Mouse (Mus musculus) testis, adult 2 months (tissue): ENCODE results near the gene Heatr6. TPM values are rescaled to one million over a fixed set of nuclear protein-coding genes. Genes with fewer than 3 reads are reported as not detected.

Experiments
- H3K27ac ChIP-seq: fragments of 200-500 bp; 2 replicates; pipeline ENCODE4 v1.5.1; 2012; ENCODE audit warnings: low read depth, low read length; ENCODE audit not compliant: control insufficient read depth, insufficient read depth
- H3K27me3 ChIP-seq: fragments of 200-500 bp; 2 replicates; pipeline ENCODE4 v1.6.1; 2012; ENCODE audit warnings: mild to moderate bottlenecking, low read length, moderate library complexity; ENCODE audit not compliant: control insufficient read depth, insufficient read depth
- H3K36me3 ChIP-seq: fragments of 200-500 bp; 2 replicates; pipeline ENCODE4 v1.6.1; 2012; ENCODE audit warnings: mild to moderate bottlenecking, low read length; ENCODE audit not compliant: control insufficient read depth, insufficient read depth
- H3K4me1 ChIP-seq: fragments of 200-500 bp; 2 replicates; pipeline ENCODE4 v1.6.1; 2012; ENCODE audit warnings: low read length; ENCODE audit not compliant: control insufficient read depth, insufficient read depth
- H3K4me3 ChIP-seq: fragments of 200-500 bp; 2 replicates; pipeline ENCODE4 v1.5.1; 2012; ENCODE audit warnings: low read depth, mild to moderate bottlenecking, low read length, moderate library complexity, mixed read lengths; ENCODE audit not compliant: control insufficient read depth
- CTCF ChIP-seq: fragments of 200-500 bp; IDR thresholded peaks from 2 replicates; pipeline ENCODE4 v1.5.1; 2012; ENCODE audit warnings: low read depth, mild to moderate bottlenecking, inconsistent platforms, low read length, moderate library complexity; ENCODE audit not compliant: control insufficient read depth, insufficient read depth, insufficient replicate concordance
- POLR2A ChIP-seq: fragments of 200-500 bp; IDR thresholded peaks from 2 replicates; pipeline ENCODE4 v1.6.1; 2012; ENCODE audit warnings: low read depth, mild to moderate bottlenecking, inconsistent platforms, low read length, moderate library complexity; ENCODE audit not compliant: control insufficient read depth
- polyA plus RNA-seq: library from polyadenylated mRNA; depleted of rRNA; stranded (reverse); fragments of >200 nt; gene quantifications from 2 replicates; pipeline ENCODE4 v1.2.3, GENCODE M21; 2012

The Heatr6 gene
- polyA plus RNA-seq, 1 experiment = 6.1 TPM

DNA sequence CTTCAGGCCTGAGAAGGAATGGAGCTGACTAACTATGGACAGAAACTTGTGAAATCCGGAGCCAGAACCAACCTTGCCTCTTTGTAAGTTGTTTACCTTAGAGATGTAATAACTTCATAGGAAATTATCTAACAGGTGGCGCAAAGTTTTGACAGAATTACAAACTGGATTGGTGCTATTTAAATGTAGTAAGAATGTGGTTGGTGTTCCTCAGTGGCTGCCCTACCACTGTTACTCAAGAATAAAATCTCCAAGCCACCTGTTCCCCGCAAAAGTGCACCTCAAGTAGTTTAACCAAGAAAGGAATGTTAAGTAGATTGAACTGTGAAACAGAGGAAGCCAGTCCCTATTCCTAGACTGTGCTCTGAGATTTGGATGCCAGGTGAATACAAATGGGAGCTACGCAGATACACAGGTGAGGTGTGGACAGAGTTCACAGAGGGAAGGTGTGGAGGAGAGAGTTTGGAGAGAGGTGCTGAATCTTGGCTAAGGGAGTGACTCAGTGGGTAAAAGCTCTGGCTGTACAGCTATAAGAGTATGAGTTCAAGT lies 13.0 kb upstream of the Heatr6 start:
- H3K4me1 ChIP-seq = no peaks in the 10 kb centered on the region; the same call in 1 of the 2 replicates
- H3K4me3 ChIP-seq = no peak overlapping the region
- H3K36me3 ChIP-seq = no peaks in the 10 kb centered on the region
- H3K27me3 ChIP-seq = no peaks in the 10 kb centered on the region
- H3K27ac ChIP-seq = no peak overlapping the region
- TF ChIP-seq POLR2A (no peak), CTCF (no peak)

DNA sequence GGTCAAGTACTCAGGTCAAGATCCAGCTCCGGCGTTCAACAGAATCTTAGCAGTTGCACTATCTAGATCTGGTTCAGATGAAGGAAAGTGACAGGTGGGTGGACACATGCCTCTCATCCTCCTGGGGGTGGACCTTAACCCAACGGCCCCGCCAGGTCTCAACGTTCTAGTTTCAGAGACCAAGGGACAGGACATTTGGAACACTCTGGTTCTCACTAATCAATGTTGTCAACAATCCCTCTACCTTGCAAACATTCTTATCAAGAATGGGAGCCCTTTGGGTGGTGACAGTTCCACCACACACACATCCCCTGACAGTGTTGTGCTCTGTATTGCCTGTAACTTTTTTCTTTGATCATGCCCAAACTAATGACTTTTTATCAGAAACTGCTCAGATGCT lies 11.7 kb upstream of the Heatr6 start:
- H3K4me3 ChIP-seq = no peak overlapping the region
- H3K27me3 ChIP-seq = no peaks in the 10 kb centered on the region
- TF ChIP-seq CTCF (no peak), POLR2A (no peak)
- no peak overlapping the region for H3K27ac ChIP-seq
- no peaks in the 10 kb centered on the region; the same call in 1 of the 2 replicates for H3K4me1 ChIP-seq
- H3K36me3 ChIP-seq = no peaks in the 10 kb centered on the region

DNA sequence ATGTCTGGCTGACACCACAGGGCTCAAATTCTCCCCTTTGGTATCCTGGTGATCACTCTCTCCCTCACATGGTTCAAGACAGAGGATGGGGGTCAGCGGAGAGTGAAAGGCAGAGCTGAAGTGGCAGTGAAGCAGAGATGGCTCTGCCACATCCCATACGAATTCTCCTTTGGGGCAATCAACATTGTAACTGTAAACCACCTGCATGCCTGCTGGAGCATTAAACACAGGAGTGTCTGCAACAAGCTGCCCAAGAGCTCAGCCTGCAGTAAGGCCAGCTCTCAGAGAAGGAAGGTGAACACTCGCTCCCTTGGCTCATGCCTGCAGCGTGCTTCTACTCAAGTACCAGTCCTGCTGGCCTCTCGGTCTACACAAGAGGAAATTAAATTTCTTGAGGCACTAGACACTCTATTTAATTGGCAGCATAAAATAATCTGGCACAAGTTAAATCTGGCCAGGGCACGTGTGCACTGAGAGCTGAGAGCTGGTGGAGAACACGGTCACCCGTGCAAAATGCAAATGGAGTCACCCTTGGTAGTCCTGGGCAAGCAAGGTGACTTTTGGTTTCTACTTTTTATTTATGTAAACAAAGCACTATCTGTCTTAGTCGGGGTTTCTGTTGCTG lies 10.7 kb upstream of the Heatr6 start:
- TF ChIP-seq CTCF (no peak), POLR2A (no peak)
- no peaks in the 10 kb centered on the region for H3K36me3 ChIP-seq
- no peaks in the 10 kb centered on the region for H3K27me3 ChIP-seq
- H3K27ac ChIP-seq = no peak overlapping the region
- no peaks in the 10 kb centered on the region; the same call in 1 of the 2 replicates for H3K4me1 ChIP-seq
- H3K4me3 ChIP-seq = no peak overlapping the region

DNA sequence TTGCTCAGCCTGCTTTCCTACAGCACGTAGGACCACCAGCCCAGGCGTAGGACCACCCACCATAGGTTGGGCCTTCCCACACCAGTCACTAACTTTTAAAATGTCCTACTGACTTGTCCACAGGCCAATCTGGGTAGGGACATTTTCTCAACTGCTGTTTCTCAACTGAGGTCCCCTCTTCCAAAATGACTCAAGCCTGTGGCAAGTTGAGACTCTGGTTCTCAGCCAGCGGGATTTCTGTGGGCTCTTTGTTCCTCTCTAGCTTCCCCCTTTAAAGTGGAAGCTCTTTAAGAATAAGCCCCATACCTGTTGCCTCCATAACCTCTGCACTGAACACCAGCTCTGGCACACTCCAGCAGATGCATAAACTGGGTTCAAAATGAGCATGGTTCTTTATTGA lies 10.0 kb upstream of the Heatr6 start:
- no peaks in the 10 kb centered on the region; the same call in 1 of the 2 replicates for H3K4me1 ChIP-seq
- no peak overlapping the region for H3K27ac ChIP-seq
- TF ChIP-seq CTCF (no peak), POLR2A (no peak)
- no peaks in the 10 kb centered on the region for H3K27me3 ChIP-seq
- H3K36me3 ChIP-seq = no peaks in the 10 kb centered on the region
- no peak overlapping the region for H3K4me3 ChIP-seq

DNA sequence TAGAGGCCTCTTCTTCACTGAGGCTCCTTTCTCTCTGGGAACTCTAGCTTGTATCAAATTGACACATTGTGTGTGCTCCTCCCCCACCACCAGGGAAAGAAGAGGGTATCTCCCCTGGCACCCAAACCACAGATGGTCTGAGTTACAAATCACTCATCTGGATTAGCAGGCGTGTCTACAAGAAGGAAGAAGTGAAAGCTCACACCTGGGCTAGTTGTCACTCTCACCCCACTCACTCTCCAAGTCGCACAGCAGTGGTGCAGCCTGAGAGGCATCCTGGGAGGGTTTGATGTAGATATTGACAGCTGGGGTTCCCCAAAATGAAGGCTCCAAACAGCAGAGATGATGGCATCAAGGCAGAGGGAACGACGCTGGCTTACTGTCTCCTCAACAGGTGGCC lies 7.3 kb upstream of the Heatr6 start:
- H3K4me1 ChIP-seq = no peaks in the 10 kb centered on the region; the same call in 1 of the 2 replicates
- H3K4me3 ChIP-seq = no peak overlapping the region
- H3K27ac ChIP-seq = no peak overlapping the region
- TF ChIP-seq CTCF (no peak), POLR2A (no peak)
- no peaks in the 10 kb centered on the region for H3K27me3 ChIP-seq
- no peaks in the 10 kb centered on the region for H3K36me3 ChIP-seq

DNA sequence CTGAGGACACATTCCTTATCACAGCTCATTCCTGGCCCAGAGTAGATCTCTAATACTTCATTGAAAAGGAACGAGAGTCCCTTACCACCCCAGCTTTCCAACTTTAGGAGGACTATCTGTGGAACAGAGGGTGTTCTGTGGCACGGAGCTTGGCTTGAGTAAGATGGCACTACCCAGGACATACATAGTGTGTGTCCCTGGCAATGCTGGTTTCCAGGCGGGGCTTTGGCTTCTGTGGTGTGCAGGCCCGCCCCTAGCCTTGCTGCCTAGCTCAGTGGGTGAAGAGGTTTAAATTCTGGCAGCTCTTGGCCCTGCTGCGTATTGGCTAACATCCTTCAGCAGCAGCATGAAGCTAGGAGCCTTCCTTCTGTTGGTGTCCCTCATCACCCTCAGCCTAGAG lies 6.8 kb upstream of the Heatr6 start, which contains the start of gene Wfdc21:
TSS of gene Wfdc21 (plus strand) at position 260 of the 400 bp plus-strand sequence.
- Histone ChIP-seq H3K27me3 (no peaks in the 10 kb centered on the region), H3K4me3 (no peak within 1 kb of the TSS), H3K36me3 (no peaks in the 10 kb centered on the region), H3K27ac (no peak within 1 kb of the TSS), H3K4me1 (no peaks in the 10 kb centered on the region; the same call in 1 of the 2 replicates)
- TF ChIP-seq POLR2A (no peak), CTCF (no peak)

DNA sequence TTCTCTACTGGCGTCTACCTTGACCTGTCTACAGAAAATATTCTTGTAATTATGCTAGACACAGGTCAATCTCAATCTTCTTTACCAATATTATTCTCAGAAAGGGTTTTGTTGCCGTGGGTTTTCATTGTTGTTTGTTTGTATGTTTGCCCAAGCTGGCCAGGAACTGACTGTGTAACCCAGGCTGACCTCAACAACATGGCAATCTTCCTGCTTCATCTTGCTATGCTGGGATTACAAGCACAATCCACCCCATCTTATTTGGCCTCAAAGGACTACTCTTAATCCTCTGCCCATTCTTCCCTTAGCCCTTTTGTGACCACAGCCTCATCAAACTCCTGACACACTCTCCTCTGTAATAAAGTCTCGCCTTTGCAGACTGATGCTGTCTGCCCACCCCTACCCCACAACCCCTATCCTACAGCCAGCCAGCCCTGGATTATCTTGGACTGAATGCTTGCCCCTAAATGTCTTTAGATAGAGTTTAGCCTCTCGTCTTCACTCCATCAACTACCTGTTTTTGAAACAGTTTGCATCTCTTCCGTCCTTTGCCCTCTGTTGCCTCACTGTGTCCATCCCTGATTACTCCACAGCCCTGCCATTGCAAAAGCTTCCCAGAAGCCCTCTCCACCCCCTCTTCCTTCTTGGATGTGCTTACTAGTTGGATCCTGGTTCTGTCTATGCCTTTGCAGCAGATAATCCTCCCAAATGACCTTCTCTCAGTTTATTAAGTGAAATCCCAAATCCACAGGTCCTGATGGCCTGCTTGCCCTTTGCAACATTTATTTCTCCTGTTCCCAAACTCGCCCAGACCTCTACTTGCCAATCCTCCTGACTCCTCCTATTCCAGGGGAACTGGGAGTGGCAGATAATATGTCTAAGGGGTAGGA lies 5.9 kb upstream of the Heatr6 start:
- no peaks in the 10 kb centered on the region; the same call in 1 of the 2 replicates for H3K4me1 ChIP-seq
- H3K27me3 ChIP-seq = no peaks in the 10 kb centered on the region
- TF ChIP-seq POLR2A (no peak), CTCF (no peak)
- no peak overlapping the region for H3K4me3 ChIP-seq
- H3K27ac ChIP-seq = no peak overlapping the region
- H3K36me3 ChIP-seq = no peaks in the 10 kb centered on the region

DNA sequence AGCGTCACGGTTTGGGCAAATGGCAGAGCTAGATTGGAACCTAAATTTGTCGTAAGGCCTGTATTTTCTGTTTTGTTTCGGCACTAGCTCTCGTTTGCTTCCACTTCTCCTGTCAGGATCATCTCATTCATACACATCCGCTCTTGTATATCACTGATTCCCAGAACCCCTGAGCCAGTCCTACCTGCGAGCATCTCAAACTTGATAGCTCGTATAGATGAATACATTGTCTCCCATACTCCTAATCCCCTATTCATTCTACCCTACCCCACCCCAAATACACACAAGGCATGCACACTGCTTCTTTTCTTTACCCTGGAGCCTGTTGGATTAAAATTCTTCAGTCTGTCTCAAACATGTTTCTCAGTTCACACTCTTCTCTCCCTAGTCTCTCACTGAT lies 731 bp downstream of the Heatr6 start:
- Histone ChIP-seq H3K4me3 (peak overlapping the region; percentile 97), H3K36me3 (no peaks in the 10 kb centered on the region), H3K4me1 (peaks cover 2% of the 10 kb centered on the region; the same call in 1 of the 2 replicates), H3K27me3 (no peaks in the 10 kb centered on the region), H3K27ac (peak overlapping the region; percentile 96)
- TF ChIP-seq CTCF = no peak
- no peak for TF ChIP-seq POLR2A
